Mouse (Mus musculus): ENCODE results near the gene Timm13.

- TF ChIP-seq CTCF (IDR thresholded peaks at IDR 0.05) (no peak), EP300 (IDR thresholded peaks at IDR 0.05) (no peak)
These were observed 42.9 kb downstream of the Timm13 start for GRCm38 (mm10) chr10:80857848-80858247.

All from lung, postnatal 0 days (tissue).